Mouse (Mus musculus) thymus, adult 18-20 months (tissue): ENCODE data around the gene Nckap5l.

Experiments used
- DNase-seq, 2 experiments: peaks; one replicate each; pipeline ENCODE4 v3.0.0; 2022; ENCODE audit warnings: mixed read lengths in 2 of 2

Gene Nckap5l

DNA sequence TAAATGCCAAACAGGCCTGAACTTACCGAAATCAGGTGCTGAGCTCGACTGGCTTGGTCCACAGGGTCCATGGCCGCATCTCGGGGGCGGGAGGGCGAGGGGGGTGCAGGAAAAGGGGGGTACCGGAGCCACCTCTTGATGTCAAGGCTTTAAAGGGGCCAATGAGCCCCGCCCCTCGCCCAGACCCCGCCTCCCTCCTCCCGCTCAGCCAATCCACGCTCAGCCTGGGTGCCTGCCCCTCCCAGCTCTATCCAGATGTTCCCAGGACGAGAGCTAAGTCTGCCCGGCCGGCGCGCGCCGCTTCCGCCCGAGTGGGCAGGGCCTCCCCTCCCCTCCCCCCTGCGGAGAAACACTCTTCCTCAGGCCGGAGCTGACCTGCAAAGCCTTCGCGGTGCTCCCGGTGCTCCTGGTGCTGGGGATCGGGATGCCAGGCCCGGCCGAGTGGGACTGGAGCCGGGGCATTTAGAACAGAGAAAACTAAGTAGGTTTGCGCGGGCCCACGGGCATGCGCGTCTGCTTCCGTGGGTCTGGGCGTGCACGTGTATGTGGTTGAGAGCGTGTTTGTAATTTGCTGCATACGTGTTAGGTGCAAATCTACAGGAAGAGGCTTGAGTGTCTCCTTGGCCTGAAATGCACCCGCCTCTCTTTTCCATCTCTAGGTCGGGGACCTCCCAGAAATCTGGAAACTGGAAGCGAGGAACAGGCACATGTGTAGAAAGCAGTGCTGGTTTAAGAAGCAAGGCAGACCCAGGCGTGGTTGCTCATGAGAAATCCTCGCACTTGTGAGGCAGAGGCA, at the start of gene Nckap5l:
Nckap5l (minus strand) TSS at position 143 of the 796 bp plus-strand sequence.
- DNase-seq: peak; percentile 89 to 91

DNA sequence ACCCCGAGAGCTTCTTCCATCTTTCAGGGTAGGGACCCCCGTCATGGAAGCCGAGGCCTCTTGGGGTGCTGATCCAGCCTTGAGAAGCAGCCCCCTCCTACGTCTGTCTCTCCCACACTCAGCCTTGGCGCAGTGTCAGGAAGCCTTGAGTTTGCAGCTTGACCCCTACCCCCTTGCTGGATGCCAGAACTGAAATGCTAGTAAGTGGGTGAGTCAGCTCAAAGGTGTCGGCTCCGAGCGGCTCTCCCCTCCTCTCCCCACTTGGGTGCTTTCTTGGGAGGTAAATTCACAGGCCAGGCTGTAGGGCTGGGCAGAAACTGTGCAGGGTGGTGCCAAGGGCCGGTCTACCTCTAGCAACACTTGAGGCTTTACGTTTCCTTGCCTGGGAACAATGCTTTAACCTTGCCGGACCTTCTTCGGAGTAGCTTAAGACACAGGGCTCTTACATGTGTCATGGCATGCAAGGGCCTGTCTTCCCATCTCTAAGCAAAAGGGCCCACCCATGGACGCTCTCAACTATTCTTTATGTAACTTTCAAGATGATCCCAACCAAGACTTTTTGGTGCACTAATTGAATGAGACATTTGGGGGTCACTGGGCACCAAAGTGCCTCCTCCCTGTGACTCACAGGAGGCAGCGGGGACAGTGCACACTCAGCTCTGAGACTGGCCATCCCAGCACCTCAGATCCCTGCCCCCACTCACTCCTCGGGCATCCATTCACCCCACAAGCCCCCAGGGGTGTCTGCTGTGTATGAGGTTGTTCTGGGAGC, 48.0 kb upstream of the Nckap5l start:
- no peak for DNase-seq

DNA sequence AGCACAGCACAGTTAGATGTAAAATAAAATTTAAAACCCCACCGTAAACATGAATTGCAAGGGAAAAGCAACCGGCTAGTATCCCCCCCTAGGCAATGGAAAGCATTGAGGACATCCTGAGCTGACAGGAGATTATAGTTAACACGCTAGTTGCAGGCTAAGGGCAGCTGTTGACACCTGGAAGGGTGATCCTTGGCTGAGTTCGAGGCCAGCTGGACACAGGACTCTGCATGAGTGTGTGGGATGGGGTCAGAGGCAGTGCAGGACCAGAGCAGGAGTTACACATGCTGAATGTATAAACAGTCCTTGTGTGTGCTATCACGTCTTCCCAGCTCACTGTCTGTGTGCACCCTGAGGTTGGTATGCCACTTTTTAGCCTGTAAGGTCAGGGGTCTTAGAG, 45.7 kb upstream of the Nckap5l start:
- DNase-seq: no peak

DNA sequence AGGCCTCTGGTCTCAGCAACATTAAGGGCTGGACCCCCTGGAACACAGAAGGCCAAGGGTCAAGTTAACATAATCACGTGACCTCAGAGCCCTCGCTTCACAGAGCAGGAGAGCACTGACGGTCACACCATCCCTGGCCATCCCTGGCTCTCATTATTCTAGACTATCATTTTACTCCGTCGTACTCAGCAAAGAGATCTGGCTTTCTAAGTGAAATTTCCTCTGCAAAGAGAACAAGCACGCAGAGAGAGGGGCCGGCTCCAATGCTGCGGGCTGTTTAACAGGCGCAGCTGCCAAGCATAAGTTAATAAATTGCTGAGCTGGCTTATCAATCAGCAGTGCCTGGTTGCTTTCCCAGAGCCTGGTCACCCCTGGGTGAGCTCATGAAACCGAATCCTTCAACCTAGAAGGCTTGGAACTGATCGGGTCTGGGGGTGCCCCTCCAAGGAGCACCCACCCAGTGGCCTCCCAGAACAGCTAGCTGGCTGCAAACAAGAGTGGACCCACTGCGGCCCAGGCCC, 44.8 kb upstream of the Nckap5l start:
- no peak for DNase-seq

- DNase-seq: no peak
These were observed 44.0 kb upstream of the Nckap5l start for GRCm38 (mm10) chr15:99501292-99502260.

GRCm38 (mm10) chr15:99500320-99500719, 42.8 kb upstream of the Nckap5l start:
- DNase-seq: no peak

DNA sequence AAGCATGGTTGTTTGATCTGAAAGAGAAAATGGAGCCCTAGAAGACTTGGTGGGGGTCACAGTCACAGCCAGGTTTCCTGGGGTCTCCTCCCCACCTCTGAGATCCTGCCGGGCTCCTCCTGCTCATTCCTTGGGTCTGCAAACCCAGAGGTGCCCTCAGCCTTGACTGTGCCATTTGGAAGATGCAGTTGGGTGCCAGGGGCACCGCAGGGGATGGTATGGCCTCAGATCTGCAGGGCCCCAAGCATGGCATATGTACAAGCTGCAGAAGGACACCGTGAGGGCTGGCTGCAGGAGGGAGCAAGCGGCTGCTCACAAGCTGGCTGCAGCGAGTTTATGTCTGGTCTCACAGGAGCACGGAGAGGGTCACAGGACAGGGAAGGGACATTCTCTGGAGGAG, 42.2 kb upstream of the Nckap5l start:
- DNase-seq: no peak

- DNase-seq: no peak
These were observed 41.2 kb upstream of the Nckap5l start for GRCm38 (mm10) chr15:99498781-99499180.

DNA sequence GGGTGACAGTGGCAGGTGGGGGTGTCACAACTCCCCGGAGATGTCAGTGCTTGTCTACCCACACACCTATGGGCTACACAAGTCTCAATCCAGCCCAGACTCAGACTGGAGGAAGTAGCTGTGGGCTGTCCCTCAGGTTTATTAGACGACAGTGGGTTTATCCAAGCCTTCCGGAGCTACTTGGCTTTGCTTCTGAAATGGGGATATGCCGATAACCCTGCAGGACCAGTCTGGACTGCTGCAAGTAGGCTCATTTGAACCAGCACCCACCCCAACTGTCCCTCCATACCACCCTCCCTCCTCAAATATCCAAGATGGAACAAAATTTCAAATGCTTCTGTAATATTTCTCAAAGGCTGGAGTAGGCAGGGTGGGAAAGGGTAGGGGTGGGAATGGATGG, 40.8 kb upstream of the Nckap5l start:
- no peak for DNase-seq

GRCm38 (mm10) chr15:99497527-99498242, 40.1 kb upstream of the Nckap5l start:
- DNase-seq: no peak

- DNase-seq: no peak
These were observed 39.5 kb upstream of the Nckap5l start for GRCm38 (mm10) chr15:99497061-99497460.

DNA sequence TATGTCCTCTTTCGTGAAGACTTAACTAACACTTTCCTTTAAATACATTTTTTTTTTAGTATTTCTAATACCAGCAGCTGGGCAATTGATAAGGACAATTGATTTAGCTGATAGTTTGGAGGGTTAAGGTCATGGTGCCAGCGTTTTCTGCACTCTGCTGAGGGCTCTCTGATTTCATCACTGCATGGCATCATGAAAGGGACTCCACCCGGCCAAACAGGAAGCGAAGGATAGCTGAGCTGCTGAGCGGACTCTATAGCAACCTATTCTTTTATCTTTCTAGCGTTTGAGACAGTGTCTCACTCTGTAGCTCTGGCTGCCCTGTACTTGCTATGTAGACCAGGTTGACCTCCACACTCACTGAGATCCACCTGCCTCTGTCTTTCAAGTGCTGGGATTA, 27.2 kb upstream of the Nckap5l start:
- no peak for DNase-seq

DNA sequence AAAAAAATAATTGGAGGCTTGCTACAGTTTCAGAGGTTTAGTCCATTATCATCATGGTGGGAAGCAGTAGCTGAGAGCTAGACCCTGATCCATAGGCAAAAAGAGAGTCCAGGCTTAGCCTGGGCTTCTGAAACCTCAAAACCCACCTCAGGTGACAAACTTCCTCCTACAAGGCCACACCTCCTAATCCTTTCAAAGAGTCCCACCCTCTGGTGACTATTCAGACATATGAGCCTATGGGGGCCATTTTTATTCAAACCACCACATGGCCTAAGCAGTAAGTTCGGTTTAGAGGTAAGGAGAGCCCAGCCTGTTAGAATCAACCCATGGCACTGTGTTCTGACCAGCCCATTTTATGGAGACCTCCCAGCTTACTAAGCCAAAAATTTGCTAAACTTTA, 18.3 kb upstream of the Nckap5l start:
- no peak for DNase-seq

DNA sequence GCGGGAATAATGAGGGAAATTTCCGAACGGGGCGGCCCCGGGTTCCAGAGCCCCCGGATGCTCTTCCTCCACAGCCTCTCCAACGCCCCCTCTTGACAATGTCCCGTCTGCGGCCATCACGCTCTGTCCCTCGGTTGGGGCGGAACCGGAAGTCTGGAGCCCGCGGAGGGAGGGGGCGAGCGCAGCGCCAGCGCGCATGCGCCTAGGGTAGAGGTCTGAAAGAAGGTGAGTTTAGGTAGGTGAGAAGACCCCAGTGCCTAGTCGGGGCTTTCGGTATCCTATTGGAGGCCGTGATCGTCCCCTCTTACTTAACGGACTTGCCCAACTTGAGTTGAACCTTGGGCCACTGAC, 17.0 kb upstream of the Nckap5l start, which contains the start of gene Bcdin3d:
Bcdin3d (minus strand) TSS at position 155 of the 351 bp plus-strand sequence.
- peak; percentile 86 to 89 for DNase-seq

GRCm38 (mm10) chr15:99473801-99474575, 16.4 kb upstream of the Nckap5l start:
- peak in 1 of 2 experiments; percentile 26 for DNase-seq

DNA sequence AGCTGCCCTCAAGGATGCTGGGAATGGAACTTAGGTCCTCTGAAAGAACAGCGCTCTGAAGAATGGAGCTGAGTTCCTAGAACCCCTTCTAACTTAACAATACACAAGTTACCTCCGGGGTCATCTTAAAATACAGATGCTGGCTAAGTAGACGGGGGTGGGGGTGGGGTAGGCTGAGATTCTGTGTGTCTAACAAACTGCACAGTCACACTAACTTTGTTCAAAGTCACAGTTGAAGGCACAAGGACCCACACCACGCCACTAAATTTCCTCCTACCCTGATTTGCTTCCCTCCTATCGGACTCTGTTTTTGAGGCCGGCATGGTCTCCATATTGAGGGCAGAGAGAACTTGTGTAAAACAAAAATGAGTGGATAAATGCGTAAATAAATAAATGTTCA, 15.4 kb upstream of the Nckap5l start:
- DNase-seq: no peak

DNA sequence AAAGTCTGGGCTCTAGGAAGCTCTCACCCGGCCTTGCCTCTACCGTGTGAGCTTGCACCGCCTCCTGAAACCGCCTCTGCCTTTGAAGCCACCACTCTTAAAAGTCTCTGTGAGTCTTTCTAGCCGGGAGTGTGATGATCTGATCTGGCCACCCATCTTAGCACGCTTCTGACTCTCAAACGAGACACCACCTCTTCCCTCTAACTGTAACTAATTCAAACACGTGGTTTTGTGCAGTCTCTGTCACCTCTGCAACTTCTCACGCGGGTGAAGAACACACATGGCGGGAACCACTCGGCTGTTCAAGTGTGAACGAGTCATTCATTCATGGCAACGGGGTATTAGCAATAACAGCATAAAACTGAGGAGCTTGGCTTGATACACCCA, 14.1 kb upstream of the Nckap5l start:
- DNase-seq: no peak

DNA sequence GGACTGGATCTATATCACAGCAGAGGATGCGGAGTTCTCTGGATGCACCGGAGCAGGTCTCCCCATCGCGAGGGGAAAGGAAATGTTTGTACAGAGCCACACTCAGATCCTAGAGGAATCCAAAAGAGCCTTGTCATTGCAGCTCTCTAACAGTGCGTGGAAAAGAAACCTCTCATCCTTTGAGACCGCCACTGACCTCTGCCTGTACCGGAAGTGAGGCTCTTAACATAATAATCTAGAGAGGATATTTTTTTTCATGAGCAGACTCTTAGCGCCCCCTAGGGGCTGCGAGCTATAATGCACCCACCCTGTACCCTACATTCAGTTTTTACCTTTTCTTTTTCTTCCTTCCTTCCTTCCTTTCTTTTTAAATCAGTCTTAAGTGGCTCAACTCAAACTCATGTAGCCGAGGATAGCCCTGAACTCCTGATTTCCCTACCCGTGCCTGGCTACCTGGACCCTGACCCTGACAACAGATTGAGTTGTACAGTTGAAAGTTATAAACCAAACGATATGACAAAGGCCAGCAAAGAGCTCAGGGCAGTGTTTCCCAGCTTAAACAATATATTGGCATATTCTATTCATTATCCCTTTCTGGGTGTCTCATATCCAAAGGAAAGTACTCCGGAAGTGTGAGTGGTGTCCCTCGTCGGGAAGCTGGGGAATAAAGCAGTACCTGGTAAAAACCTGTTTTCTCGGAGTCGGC, 13.6 kb upstream of the Nckap5l start:
- DNase-seq: no peak

GRCm38 (mm10) chr15:99470224-99470761, 12.7 kb upstream of the Nckap5l start:
- DNase-seq: no peak

- no peak for DNase-seq
These were observed 12.2 kb upstream of the Nckap5l start for GRCm38 (mm10) chr15:99469736-99470135.
